Mouse (Mus musculus) brain, embryonic 14.5 days (tissue): ENCODE measurements at regions not wholly inside any gene's neighbourhood (a gene's known extent, or its start where the extent isn't known, plus 50 kb on each side); places are given as distances from the start of the nearest gene placed in this dataset.

ENCODE experiments used
- CTCF ChIP-seq: fragments of 200-500 bp; IDR thresholded peaks from 2 replicates; pipeline ENCODE4 v1.5.1; 2012; ENCODE audit warnings: inconsistent platforms, mild to moderate bottlenecking, moderate library complexity, borderline replicate concordance; ENCODE audit not compliant: insufficient read depth, insufficient read length; ENCODE audit errors: extremely low read depth
- POLR2A ChIP-seq: fragments of 200-500 bp; IDR thresholded peaks from 2 replicates; pipeline ENCODE4 v1.6.1; 2012; ENCODE audit warnings: mild to moderate bottlenecking, inconsistent platforms, borderline replicate concordance; ENCODE audit not compliant: poor library complexity, insufficient read depth, insufficient read length, severe bottlenecking; ENCODE audit errors: extremely low read depth

- TF ChIP-seq POLR2A (no peak), CTCF (no peak)
Measured at GRCm38 (mm10) chr9:14074273-14074672, 200.6 kb upstream of the Sesn3 start.
